Mouse (Mus musculus) spleen, adult 2 months (tissue): ENCODE measurements around the gene Gtsf1l.

Source experiments
- CTCF ChIP-seq: fragments of 200-500 bp; IDR thresholded peaks from 2 replicates; pipeline ENCODE4 v1.5.1; 2011; ENCODE audit warnings: mild to moderate bottlenecking, inconsistent platforms; ENCODE audit not compliant: insufficient read depth, insufficient read length, insufficient replicate concordance; ENCODE audit errors: extremely low read depth
- POLR2A ChIP-seq: fragments of 200-500 bp; IDR thresholded peaks from 2 replicates; pipeline ENCODE4 v1.6.1; 2011; ENCODE audit warnings: low read depth, low read length, inconsistent platforms

GRCm38 (mm10) chr2:163102900-163103653 lies 15.4 kb upstream of the Gtsf1l start:
- TF ChIP-seq CTCF = no peak
- no peak for TF ChIP-seq POLR2A
